Mouse (Mus musculus) intestine, embryonic 15.5 days (tissue): ENCODE data around the gene Robo2. TPM values are rescaled to one million over a fixed set of nuclear protein-coding genes. Genes with fewer than 3 reads are reported as not detected.

Experiments
- ATAC-seq: fragments of 200-750 bp; cut with Nextera tagmentation; 2 replicates; pipeline ENCODE4 v1.8.0; 2017; ENCODE audit warnings: moderate TSS enrichment, moderate library complexity
- H3K27ac ChIP-seq: fragments of 300-500 bp; sonication (generic); 2 replicates; pipeline ENCODE4 v1.5.1; 2015; ENCODE audit warnings: mild to moderate bottlenecking, inconsistent platforms
- H3K27me3 ChIP-seq: fragments of 300-500 bp; sonication (generic); replicated peaks from 2 replicates; pipeline ENCODE4 v1.6.1; 2015; ENCODE audit warnings: inconsistent platforms
- H3K36me3 ChIP-seq: fragments of 300-500 bp; sonication (generic); 2 replicates; pipeline ENCODE4 v1.6.1; 2015; ENCODE audit warnings: inconsistent platforms
- H3K4me1 ChIP-seq: fragments of 300-500 bp; sonication (generic); replicated peaks from 2 replicates; pipeline ENCODE4 v1.6.1; 2015; ENCODE audit warnings: inconsistent platforms
- H3K4me2 ChIP-seq: fragments of 300-500 bp; sonication (generic); replicated peaks from 2 replicates; pipeline ENCODE4 v1.6.1; 2015; ENCODE audit warnings: mild to moderate bottlenecking, inconsistent platforms
- H3K4me3 ChIP-seq: fragments of 300-500 bp; sonication (generic); replicated peaks from 2 replicates; pipeline ENCODE4 v1.5.1; 2015; ENCODE audit warnings: inconsistent platforms
- H3K9ac ChIP-seq: fragments of 300-500 bp; sonication (generic); 2 replicates; pipeline ENCODE4 v1.6.1; 2015; ENCODE audit warnings: inconsistent platforms
- H3K9me3 ChIP-seq: fragments of 300-500 bp; sonication (generic); 2 replicates; pipeline ENCODE4 v1.6.1; 2016; ENCODE audit warnings: inconsistent platforms
- WGBS: fragments of 180-500 bp; shearing (Covaris S2); methylation state at CpG from one replicate; pipeline ENCODE4 v1.1.7; 2015; 5-methylcytosine and 5-hydroxymethylcytosine counted together
- polyA plus RNA-seq: library from polyadenylated mRNA; unstranded; fragments of >200 nt; fragmentation: Nextera tagmentation; extraction: Ambion mirVana; gene quantifications from 2 replicates; pipeline ENCODE4 v1.2.1, GENCODE M21; 2015

The Robo2 gene
- polyA plus RNA-seq, 1 experiment from 2014 or later, result 21.1 TPM

GRCm38 (mm10) chr16:74313222-74313621 is 98.4 kb downstream of the Robo2 start:
- Histone ChIP-seq H3K9me3 (no peaks in the 10 kb centered on the region), H3K4me3 (no peak overlapping the region), H3K4me2 (no peak overlapping the region), H3K27me3 (no peaks in the 10 kb centered on the region), H3K36me3 (no peaks in the 10 kb centered on the region), H3K9ac (no peak overlapping the region), H3K4me1 (no peaks in the 10 kb centered on the region), H3K27ac (no peak overlapping the region)
- 73% methylated on average over 4 of the region's 4 CpGs for WGBS
- no peak for ATAC-seq

GRCm38 (mm10) chr16:74307543-74307887 is 104.1 kb downstream of the Robo2 start:
- H3K4me2 ChIP-seq, result no peak overlapping the region
- no peaks in the 10 kb centered on the region for H3K36me3 ChIP-seq
- no peak overlapping the region for H3K9ac ChIP-seq
- no peaks in the 10 kb centered on the region for H3K4me1 ChIP-seq
- H3K27me3 ChIP-seq, result no peaks in the 10 kb centered on the region
- ATAC-seq, result no peak
- H3K9me3 ChIP-seq, result no peaks in the 10 kb centered on the region
- H3K27ac ChIP-seq, result no peak overlapping the region
- WGBS, result 63% methylated on average over 6 of the region's 6 CpGs
- no peak overlapping the region for H3K4me3 ChIP-seq

GRCm38 (mm10) chr16:74306876-74307542 is 104.6 kb downstream of the Robo2 start:
- H3K4me1 ChIP-seq, result no peaks in the 10 kb centered on the region
- no peak overlapping the region for H3K27ac ChIP-seq
- no peaks in the 10 kb centered on the region for H3K36me3 ChIP-seq
- no peak overlapping the region for H3K4me2 ChIP-seq
- no peak overlapping the region for H3K4me3 ChIP-seq
- no peak overlapping the region for H3K9ac ChIP-seq
- no peaks in the 10 kb centered on the region for H3K9me3 ChIP-seq
- no peaks in the 10 kb centered on the region for H3K27me3 ChIP-seq
- ATAC-seq, result no peak
- WGBS, result 75% methylated on average over 5 of the region's 5 CpGs

GRCm38 (mm10) chr16:74287878-74288277 is 123.7 kb downstream of the Robo2 start:
- no peak for ATAC-seq
- Histone ChIP-seq H3K4me1 (no peaks in the 10 kb centered on the region), H3K9ac (no peak overlapping the region), H3K36me3 (no peaks in the 10 kb centered on the region), H3K4me3 (no peak overlapping the region), H3K9me3 (no peaks in the 10 kb centered on the region), H3K4me2 (no peak overlapping the region), H3K27ac (no peak overlapping the region), H3K27me3 (no peaks in the 10 kb centered on the region)
- 82% methylated on average over 8 of the region's 8 CpGs for WGBS

- Histone ChIP-seq H3K9ac (no peak overlapping the region), H3K36me3 (no peaks in the 10 kb centered on the region), H3K27me3 (no peaks in the 10 kb centered on the region), H3K4me2 (no peak overlapping the region), H3K4me1 (no peaks in the 10 kb centered on the region), H3K4me3 (no peak overlapping the region), H3K9me3 (no peaks in the 10 kb centered on the region), H3K27ac (no peak overlapping the region)
- 54% methylated on average over 6 of the region's 6 CpGs for WGBS
- ATAC-seq, result no peak
Measured at GRCm38 (mm10) chr16:74282549-74282948, 129.1 kb downstream of the Robo2 start.

GRCm38 (mm10) chr16:74276855-74277573 is 134.6 kb downstream of the Robo2 start:
- Histone ChIP-seq H3K27me3 (no peaks in the 10 kb centered on the region), H3K4me1 (no peaks in the 10 kb centered on the region), H3K4me3 (no peak overlapping the region), H3K36me3 (no peaks in the 10 kb centered on the region), H3K9ac (no peak overlapping the region), H3K27ac (no peak overlapping the region), H3K9me3 (no peaks in the 10 kb centered on the region), H3K4me2 (no peak overlapping the region)
- ATAC-seq, result no peak
- 43% methylated on average over 3 of the region's 3 CpGs for whole genome bisulfite sequencing

GRCm38 (mm10) chr16:74274596-74274995 is 137.0 kb downstream of the Robo2 start:
- H3K27me3 ChIP-seq, result no peaks in the 10 kb centered on the region
- H3K9me3 ChIP-seq, result no peaks in the 10 kb centered on the region
- H3K4me2 ChIP-seq, result no peak overlapping the region
- H3K4me1 ChIP-seq, result no peaks in the 10 kb centered on the region
- 92% methylated on average over 1 of the region's 1 CpGs for WGBS
- no peak for ATAC-seq
- no peak overlapping the region for H3K27ac ChIP-seq
- H3K9ac ChIP-seq, result no peak overlapping the region
- H3K4me3 ChIP-seq, result no peak overlapping the region
- H3K36me3 ChIP-seq, result no peaks in the 10 kb centered on the region

- no peaks in the 10 kb centered on the region for H3K9me3 ChIP-seq
- no peaks in the 10 kb centered on the region for H3K4me1 ChIP-seq
- no peak overlapping the region for H3K9ac ChIP-seq
- no peak overlapping the region for H3K4me3 ChIP-seq
- no peaks in the 10 kb centered on the region for H3K36me3 ChIP-seq
- no peaks in the 10 kb centered on the region for H3K27me3 ChIP-seq
- H3K27ac ChIP-seq, result no peak overlapping the region
- no peak overlapping the region for H3K4me2 ChIP-seq
- 65% methylated on average over 4 of the region's 4 CpGs for WGBS
- ATAC-seq, result no peak
Measured at GRCm38 (mm10) chr16:74272993-74273392, 138.6 kb downstream of the Robo2 start.

- Histone ChIP-seq H3K4me3 (no peak overlapping the region), H3K9ac (no peak overlapping the region), H3K27ac (no peak overlapping the region), H3K9me3 (no peaks in the 10 kb centered on the region), H3K36me3 (no peaks in the 10 kb centered on the region), H3K27me3 (no peaks in the 10 kb centered on the region), H3K4me1 (no peaks in the 10 kb centered on the region), H3K4me2 (no peak overlapping the region)
- ATAC-seq, result no peak
- WGBS, result 56% methylated on average over 2 of the region's 2 CpGs
Measured at GRCm38 (mm10) chr16:74258241-74258640, 153.4 kb downstream of the Robo2 start.

GRCm38 (mm10) chr16:74244452-74244851 is 167.2 kb downstream of the Robo2 start:
- no peak overlapping the region for H3K9ac ChIP-seq
- H3K4me2 ChIP-seq, result no peak overlapping the region
- no peaks in the 10 kb centered on the region for H3K9me3 ChIP-seq
- H3K27ac ChIP-seq, result no peak overlapping the region
- ATAC-seq, result no peak
- no peaks in the 10 kb centered on the region for H3K4me1 ChIP-seq
- H3K36me3 ChIP-seq, result no peaks in the 10 kb centered on the region
- 88% methylated on average over 5 of the region's 5 CpGs for WGBS
- no peaks in the 10 kb centered on the region for H3K27me3 ChIP-seq
- no peak overlapping the region for H3K4me3 ChIP-seq

GRCm38 (mm10) chr16:74241534-74241933 is 170.1 kb downstream of the Robo2 start:
- WGBS, result 91% methylated on average over 1 of the region's 1 CpGs
- no peak overlapping the region for H3K9ac ChIP-seq
- no peak overlapping the region for H3K4me2 ChIP-seq
- H3K27me3 ChIP-seq, result no peaks in the 10 kb centered on the region
- no peaks in the 10 kb centered on the region for H3K9me3 ChIP-seq
- no peaks in the 10 kb centered on the region for H3K36me3 ChIP-seq
- H3K4me1 ChIP-seq, result no peaks in the 10 kb centered on the region
- no peak overlapping the region for H3K4me3 ChIP-seq
- no peak overlapping the region for H3K27ac ChIP-seq
- ATAC-seq, result no peak

- no peaks in the 10 kb centered on the region for H3K9me3 ChIP-seq
- no peaks in the 10 kb centered on the region for H3K27me3 ChIP-seq
- H3K4me1 ChIP-seq, result no peaks in the 10 kb centered on the region
- 91% methylated on average over 2 of the region's 2 CpGs for WGBS
- H3K9ac ChIP-seq, result no peak overlapping the region
- H3K36me3 ChIP-seq, result no peaks in the 10 kb centered on the region
- ATAC-seq, result no peak
- no peak overlapping the region for H3K4me2 ChIP-seq
- H3K27ac ChIP-seq, result no peak overlapping the region
- H3K4me3 ChIP-seq, result no peak overlapping the region
Measured at GRCm38 (mm10) chr16:74237411-74237930, 174.2 kb downstream of the Robo2 start.
